Mouse (Mus musculus): Measurements from ENCODE around the gene Pkm.

Pkm gene

DNA sequence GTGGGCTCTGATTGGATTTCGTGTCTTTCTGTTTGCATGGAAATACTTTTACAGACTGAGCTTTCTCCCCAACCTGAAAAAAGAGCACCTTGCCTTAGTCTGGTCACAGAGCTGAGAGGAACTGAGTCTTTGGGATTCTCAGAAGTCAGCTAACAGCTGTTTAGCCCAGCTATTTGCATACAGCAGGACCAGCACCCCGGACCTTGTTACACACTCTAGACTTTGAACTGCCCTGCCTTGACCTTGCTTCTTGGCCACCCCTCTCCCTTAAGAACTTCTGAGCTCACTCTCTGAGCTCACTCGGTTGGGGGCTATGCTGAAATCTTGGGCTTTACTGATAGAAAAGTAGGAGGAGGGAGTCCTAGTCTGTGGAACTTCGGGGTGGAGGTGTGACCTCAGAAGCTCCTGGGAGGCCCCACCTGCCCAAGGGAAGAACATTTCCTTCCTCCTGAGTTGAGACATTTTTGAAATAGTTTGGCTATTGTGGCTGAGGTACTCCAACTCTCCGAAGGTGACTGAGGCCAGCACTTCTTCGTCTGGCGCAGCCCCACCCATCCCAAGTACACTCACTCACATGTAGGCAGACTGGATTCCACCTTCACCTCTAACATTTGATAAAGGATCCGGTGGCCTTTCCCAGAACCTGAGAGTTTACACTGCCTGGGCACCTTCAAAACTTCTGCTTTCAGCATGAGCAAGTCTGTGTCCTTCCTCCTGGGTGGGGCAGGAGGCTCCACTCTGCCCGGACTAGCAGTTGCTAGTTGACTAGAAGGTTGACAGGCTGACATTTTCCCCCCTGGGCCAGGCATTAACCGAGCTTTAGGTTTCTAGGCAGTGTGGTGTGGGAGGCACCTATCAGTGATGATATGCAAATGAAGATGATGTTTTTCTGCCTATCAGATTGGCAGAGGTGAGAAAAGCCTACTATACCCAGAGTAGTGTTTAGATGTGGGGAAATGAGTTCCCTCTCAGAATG lies 51.0 kb downstream of the Pkm start:
- peak; percentile 45 for DNase-seq (ENCODE audit: low read depth)

DNA sequence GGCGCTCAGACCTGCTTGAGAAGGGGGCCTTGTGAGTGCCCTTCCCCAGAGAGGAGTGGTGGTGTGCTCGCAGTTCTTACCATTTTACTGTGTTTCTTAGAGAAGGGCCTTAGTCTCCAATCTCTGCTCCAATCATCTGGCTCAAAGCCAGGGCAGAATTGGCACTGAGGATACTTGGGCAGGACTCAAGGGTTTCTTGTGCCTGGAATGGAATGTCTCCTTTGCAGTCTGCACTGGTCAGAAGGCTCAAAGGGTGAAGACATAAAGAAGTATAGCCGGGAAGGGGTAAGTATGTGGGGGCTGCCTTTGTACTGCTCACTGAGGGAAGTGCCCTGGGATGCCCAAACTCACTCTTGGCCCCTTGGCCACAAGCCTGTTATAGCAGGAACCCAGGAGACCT lies 53.1 kb downstream of the Pkm start:
- DNase-seq (ENCODE audit: low read depth) = no peak

DNA sequence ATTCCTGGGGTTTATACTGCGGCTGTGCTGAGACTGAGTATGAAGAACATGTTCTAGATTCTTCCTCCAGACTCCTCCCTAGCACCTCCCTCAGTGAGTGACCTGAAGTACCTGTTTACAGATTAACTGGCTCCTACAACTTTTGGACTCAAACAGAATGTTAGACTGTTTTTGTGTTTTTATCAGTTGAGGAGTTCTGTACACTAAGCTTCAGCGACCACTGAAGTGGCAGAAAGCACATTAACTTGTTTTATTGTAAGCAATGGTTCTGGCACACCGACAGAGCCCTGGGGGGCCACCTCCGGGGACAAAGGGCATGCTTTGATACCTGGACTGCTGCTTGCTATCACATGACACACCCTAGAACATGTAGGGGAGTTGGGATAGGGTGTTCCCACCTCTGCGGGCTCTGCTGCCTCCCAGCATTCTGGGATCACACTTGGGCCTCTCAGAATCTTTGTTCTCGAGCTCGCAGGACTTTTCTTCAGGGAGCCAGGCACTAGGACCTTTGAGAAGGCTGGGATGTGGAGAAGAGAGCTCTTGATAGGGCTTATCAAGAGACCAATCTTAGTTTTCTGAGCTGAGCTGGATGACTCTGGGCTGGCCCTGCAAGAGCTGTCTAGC lies 60.2 kb downstream of the Pkm start:
- DNase-seq (ENCODE audit: low read depth) = no peak

DNA sequence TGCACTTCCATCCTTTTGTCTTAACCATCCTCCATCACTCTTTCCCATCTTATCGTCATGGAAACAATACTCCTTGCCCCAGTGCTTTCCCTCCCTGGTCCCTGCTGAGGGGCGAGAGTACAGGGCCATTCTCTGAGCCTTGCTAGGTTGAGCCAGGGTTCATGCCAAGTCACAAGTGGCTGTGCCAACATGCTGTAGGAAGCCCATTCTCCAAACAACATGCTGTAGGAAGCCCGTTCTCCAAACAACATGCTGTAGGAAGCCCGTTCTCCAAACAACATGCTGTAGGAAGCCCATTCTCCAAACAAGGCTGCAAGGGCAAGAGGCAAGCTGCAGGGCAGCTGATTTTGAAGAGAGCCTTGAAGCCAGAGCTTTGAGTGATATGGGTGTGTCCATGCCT lies 62.1 kb downstream of the Pkm start:
- DNase-seq (ENCODE audit: low read depth) = no peak

DNA sequence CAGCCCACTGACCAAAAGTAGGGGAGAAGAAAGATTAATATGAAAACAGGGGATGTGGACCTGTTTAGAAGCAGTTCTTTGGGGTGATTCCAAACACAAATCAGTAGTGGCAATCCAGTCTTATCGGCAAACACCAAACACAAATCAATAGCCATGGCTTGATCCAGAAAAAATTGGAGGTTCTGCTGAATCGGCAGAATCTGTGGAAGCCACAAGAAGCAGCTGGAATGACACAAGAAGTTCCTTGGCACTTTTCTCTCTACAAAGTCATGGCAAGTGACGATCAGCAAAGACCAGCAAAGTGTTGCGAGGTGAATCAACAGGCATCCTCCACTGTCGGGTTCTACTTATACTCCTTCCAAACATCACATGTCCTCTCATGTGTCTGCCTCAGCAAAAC lies 65.0 kb downstream of the Pkm start:
- DNase-seq (ENCODE audit: low read depth) = no peak

DNA sequence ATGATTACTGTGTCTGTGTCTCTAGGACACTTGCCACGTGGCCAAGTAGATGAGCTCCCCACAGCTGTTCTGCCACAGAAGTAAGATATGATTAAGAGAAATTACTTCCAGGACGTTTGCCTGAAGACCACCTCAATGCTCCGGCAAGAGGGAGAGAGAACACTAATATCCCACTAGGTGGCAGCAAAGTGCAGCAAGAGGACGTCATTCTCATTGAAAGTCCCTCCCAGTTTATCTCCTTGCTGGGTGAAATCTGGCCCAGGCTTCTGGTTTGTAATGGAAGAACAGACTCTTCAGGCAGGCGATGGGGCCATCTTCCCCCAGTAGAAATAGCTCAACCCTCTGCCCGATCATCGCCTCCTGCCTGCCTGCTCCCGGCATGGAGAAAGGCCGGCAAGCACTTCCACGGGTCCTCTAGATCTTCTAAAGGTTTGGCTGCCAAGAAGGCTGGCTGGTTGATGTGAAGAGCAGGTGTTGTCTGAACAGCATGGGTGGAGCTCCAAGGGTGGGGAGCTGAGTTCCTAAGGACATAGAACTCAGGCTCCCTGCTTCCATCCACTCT lies 67.0 kb downstream of the Pkm start:
- peak; percentile 86 for DNase-seq (ENCODE audit: low read depth)

DNA sequence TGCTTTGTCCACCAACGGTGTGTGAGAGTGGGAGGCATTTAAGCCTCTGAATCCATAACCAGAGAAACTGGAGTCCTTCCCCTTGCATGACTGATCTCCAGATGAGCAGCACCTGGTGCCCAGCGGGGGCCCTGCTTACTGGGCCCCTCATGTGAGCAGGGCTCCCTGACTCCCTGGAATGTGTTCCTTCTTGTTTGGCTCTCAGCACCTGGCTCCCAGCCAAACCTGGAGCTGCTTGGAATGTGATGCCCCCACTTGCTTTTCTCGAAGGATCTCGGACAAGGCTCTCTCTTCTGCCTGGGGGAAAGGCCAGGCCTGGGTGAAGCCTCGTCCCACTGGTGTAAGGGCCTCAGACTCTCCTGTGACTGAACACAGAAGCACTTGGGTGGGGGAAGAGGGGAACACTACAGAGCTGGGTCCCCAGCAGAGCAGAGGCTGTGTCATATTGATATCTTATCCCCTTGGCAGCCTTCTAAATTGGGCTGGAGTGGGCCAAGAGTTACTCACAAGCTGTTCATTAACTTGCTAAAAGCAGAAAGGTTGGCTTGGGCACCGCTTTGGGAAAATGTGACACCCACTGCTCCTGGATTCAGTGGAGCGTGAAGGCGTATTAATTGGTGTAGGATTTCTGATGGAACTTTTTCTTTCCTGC lies 67.7 kb downstream of the Pkm start:
- DNase-seq (ENCODE audit: low read depth) = no peak

DNA sequence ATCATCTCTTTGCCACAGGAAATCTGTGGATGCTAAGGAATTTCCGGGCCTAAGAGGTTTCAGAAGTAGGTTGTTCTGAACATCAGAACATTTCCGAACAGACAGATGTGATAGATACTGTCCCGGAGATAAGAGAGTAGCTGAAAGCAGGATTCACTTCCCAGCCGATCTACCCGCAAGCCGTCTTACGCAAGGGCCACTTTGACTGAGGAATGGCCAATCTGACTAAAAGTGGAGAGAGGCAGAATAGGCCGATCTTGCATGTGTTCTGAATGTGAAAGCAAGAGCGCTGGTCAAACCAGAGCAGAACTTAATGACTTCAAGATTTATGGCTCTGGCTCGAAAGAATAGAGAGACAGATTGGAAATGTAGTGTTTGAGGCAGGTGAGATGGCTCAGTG lies 69.3 kb downstream of the Pkm start:
- DNase-seq (ENCODE audit: low read depth) = no peak

DNA sequence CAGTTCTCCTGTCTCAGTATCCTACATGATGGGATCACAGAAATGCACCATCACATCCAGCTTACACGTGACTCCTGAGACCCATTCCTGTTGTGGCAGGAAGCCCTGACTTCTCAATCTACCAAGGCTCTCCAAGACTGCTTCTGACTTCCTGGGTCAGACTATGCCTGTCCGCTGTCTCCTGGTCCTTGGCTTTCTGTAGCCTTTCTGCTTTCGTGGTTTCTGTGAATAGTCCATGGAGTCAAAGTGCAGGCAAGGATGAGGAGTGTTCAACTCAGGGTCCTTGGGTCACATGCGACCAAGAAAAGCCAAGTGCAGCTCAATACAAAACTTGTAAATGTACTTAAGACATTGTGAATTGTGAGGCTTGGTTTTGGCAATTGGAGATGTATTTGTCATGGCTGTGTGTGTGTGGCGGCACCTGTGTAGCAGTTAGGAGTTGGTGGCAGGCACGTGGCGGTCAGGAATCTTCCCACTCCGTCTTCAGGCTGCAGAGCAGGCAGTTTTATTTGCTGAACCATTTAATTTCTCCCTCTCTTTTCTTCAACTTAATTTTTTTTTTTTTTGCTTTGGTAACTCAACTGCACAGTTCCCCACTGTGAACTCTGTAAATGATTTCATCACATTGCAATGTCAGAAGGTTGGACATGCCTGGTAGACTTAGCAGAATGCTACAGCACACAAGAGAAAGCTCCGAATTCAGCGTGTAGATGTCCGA lies 71.6 kb downstream of the Pkm start:
- no peak for DNase-seq (ENCODE audit: low read depth)
